Mouse (Mus musculus) activated CD4-positive, CD25-positive, alpha-beta regulatory T cell, adult 4 months (primary cell): ENCODE data around the gene Fbxl17. TPM values are rescaled to one million over a fixed set of nuclear protein-coding genes. Genes with fewer than 3 reads are reported as not detected.

ENCODE experiments used
- ATAC-seq: one replicate; pipeline ENCODE4 v1.8.0; 2017
- polyA plus RNA-seq, 2 experiments: library from polyadenylated mRNA; unstranded; fragments of 100-300 nt; shearing (Covaris generic); gene quantifications; one replicate each; pipeline ENCODE4 v1.2.1; 2017

Gene Fbxl17
- polyA plus RNA-seq, 2 experiments from 2014 or later: 5.1 to 10.1 TPM

GRCm38 (mm10) chr17:63161953-63162352 lies 337.9 kb downstream of the Fbxl17 start:
- ATAC-seq: no peak

GRCm38 (mm10) chr17:63159196-63159595 lies 340.6 kb downstream of the Fbxl17 start:
- ATAC-seq: no peak

- no peak for ATAC-seq
These were observed 341.4 kb downstream of the Fbxl17 start for GRCm38 (mm10) chr17:63158436-63158835.

- no peak for ATAC-seq
These were observed 341.9 kb downstream of the Fbxl17 start for GRCm38 (mm10) chr17:63157906-63158305.

GRCm38 (mm10) chr17:63157019-63157418 lies 342.8 kb downstream of the Fbxl17 start:
- no peak for ATAC-seq

GRCm38 (mm10) chr17:63146514-63146913 lies 353.3 kb downstream of the Fbxl17 start:
- ATAC-seq: no peak

- ATAC-seq: no peak
These were observed 353.9 kb downstream of the Fbxl17 start for GRCm38 (mm10) chr17:63145751-63146491.

GRCm38 (mm10) chr17:63145311-63145741 lies 354.5 kb downstream of the Fbxl17 start:
- ATAC-seq: no peak

- ATAC-seq: no peak
These were observed 356.0 kb downstream of the Fbxl17 start for GRCm38 (mm10) chr17:63143825-63144224.

- no peak for ATAC-seq
These were observed 365.0 kb downstream of the Fbxl17 start for GRCm38 (mm10) chr17:63134805-63135204.

- ATAC-seq: no peak
These were observed 377.4 kb downstream of the Fbxl17 start for GRCm38 (mm10) chr17:63122427-63122826.

- ATAC-seq: no peak
These were observed 380.1 kb downstream of the Fbxl17 start for GRCm38 (mm10) chr17:63119701-63120100.

- no peak for ATAC-seq
These were observed 380.7 kb downstream of the Fbxl17 start for GRCm38 (mm10) chr17:63119077-63119476.

GRCm38 (mm10) chr17:63117130-63117529 lies 382.7 kb downstream of the Fbxl17 start:
- ATAC-seq: no peak

GRCm38 (mm10) chr17:63114399-63115085 lies 385.3 kb downstream of the Fbxl17 start:
- ATAC-seq: no peak

GRCm38 (mm10) chr17:63112826-63113225 lies 387.0 kb downstream of the Fbxl17 start:
- ATAC-seq: no peak

- ATAC-seq: no peak
These were observed 388.8 kb downstream of the Fbxl17 start for GRCm38 (mm10) chr17:63110994-63111393.

- no peak for ATAC-seq
These were observed 389.5 kb downstream of the Fbxl17 start for GRCm38 (mm10) chr17:63110211-63110755.

GRCm38 (mm10) chr17:63108035-63108434 lies 391.8 kb downstream of the Fbxl17 start:
- ATAC-seq: no peak

- ATAC-seq: no peak
These were observed 392.3 kb downstream of the Fbxl17 start for GRCm38 (mm10) chr17:63107515-63107914.

GRCm38 (mm10) chr17:63095553-63095952 lies 404.3 kb downstream of the Fbxl17 start:
- ATAC-seq: no peak

GRCm38 (mm10) chr17:63095017-63095416 lies 404.8 kb downstream of the Fbxl17 start:
- no peak for ATAC-seq

- ATAC-seq: peak; percentile 63
These were observed 406.6 kb downstream of the Fbxl17 start for GRCm38 (mm10) chr17:63093184-63093583.

GRCm38 (mm10) chr17:63092774-63093173 lies 407.0 kb downstream of the Fbxl17 start:
- peak; percentile 43 for ATAC-seq
